Mouse (Mus musculus): ENCODE results near the gene Gm20388.

Gene Gm20388

DNA sequence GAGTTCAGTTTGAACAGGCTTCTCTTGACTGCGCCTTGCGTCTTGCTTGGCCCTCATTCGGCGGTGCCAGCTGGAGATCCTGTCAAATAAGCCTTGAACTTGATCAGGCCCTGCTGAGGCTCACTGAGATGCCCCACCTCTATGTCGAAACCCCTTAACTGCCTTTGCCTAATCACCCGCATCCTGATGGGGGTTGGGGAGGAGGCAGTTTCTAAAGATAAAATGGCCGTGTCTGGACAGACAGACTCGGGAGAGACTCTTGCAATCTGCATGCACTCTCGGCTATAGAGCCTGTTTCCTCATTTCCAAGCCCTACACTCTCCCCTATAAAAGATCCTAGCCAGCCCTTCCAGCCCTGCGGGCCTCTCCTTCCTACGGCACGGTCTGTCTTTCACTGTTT, 2682.6 kb downstream of the Gm20388 start:
- DNase-seq, result no peak

DNA sequence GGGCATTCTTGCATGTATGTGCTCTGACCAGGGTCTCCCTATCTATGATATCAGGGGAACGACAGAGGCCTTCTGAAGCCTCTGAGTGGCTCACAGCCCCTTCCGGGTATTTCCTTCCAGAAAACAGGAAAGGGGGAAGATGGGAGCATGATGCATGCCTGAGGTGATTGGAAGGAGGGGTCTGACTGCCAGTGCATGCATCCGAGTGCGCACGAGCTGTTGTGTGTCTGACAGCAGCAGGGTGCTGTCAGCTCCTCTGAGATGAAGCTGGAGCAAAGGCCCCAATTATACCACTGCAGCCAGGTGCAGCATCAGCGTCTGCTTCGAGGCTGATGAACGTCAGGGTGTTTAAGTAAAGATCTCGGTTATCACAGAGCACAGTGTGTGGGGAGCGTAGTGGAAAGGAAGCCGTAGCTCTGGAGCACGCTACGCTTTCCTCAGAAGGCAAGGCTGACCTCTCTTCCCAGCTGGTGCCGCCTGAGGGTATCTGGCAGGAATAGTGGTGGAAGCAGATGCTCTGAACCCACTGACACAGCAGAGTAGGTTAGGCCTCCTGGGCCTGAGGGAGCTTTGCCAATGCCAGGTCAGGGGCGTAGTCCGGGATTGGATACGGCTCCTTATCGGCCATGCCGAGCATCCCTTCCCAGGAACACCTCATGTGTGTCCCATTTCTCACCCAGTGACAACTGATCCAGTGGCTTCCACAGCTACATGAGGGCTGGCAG, 2683.3 kb downstream of the Gm20388 start:
- no peak for DNase-seq

DNA sequence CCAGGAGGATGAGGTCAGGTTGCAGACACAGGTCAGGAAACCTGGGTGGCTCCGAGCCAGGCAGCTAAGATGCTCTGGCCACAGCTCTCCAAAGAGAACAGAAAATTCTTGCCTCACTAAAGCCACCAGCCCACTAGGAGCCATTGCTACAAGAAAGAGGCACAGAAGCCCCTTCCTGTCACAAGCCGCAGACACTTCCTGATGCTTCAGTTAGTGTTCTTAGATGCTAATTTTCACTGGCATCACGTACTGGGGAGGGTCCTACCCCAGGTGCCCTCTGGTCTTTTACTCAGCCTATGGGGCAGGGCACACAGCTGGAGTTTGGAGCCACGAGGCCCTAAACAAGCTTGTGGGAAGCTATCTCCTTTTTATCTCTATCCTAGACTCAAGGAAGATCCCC, 2685.4 kb downstream of the Gm20388 start:
- no peak for DNase-seq

DNA sequence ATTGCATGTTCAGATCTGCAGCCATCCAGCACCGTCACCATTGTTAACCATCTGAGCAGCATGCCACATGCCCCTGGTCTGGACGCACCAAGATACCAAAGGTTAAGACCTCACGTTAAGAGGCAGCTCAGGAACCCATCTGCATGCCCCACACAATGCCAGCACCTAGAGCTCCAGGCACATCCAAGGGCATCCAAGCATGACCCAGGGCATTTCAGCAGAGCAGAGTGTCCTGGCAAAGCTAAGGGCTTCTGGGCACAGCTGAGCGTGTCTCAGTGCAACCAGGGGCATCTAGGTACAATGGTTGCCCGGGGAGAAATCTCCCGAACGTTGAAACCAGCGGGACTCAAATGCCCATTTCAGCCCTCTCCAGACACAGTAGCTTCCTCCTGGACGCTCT, 2690.0 kb downstream of the Gm20388 start:
- no peak for DNase-seq

DNA sequence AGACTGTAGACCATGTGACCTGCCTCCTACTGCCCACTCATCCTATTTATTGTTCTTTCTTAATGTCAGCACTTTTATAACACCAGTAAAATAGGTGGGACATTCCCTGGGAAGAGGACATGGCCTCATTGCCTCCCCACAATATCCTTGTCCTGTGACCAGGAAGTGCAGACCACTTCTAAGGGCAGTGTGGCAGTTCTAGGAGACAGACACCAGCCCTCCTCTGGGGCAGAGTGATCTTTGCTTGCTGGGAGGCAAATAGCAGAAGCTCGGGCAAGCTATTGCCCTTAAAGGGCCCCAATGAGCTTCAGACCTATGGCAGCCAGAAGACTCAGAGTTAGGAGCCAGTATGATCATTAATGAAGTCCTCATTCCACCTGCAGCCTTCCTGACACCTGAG, 2694.0 kb downstream of the Gm20388 start:
- no peak for DNase-seq

DNA sequence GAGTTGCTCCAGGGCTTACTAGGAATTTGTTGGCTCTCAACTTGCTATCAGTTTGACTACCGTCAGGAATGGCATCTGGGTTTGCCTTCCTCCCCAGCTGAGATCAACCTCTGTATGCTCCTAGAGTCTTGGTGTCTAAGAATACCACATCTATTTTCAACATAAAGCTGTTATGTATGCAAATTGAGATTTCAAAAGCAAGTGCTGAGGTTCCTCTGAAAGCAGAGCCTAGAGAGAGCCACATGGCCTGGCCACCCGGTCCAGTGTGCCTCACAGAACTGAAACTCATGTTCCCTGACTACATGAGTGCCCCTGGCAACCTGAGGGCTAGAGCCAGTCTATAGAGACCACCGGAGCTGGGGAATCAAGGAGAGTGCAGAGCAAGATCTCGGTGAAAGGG, 2694.7 kb downstream of the Gm20388 start:
- DNase-seq, result no peak

DNA sequence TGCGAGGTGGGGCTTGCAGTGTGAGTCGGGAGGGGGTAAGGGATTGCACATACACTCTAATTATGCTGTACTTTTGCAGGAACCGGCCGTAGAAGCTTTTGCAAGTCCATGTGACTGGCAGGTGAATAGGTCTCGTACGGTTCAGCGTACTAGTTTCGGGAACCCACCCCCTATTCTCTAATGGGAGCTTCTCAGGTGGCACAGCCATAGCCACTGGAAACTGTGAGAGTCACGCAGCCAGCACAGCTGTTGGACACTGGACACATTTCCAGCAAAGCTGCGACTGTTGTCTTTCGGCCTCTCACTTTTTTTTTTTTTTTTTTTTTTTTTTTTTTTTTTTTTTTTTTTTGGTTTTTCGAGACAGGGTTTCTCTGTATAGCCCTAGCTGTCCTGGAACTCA, 2696.2 kb downstream of the Gm20388 start:
- DNase-seq, result no peak

DNA sequence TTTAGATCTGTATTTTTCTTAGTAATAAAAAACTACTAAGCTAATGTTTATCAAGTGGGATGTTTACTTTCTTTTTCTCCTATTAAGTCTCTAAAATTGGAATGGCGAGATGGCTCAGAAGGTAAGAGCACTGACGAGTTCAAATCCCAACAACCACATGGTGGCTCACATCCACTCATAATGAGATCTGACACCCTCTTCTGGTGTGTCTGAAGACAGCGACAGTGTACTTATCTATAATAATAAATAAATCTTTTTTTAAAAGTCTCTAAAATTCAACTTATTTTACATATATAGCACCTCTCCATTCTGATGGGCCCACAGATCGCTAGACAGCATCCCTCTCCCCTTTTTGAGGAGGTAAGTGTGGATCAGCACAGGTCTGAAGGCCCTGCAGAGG, 2699.6 kb downstream of the Gm20388 start:
- DNase-seq, result no peak

DNA sequence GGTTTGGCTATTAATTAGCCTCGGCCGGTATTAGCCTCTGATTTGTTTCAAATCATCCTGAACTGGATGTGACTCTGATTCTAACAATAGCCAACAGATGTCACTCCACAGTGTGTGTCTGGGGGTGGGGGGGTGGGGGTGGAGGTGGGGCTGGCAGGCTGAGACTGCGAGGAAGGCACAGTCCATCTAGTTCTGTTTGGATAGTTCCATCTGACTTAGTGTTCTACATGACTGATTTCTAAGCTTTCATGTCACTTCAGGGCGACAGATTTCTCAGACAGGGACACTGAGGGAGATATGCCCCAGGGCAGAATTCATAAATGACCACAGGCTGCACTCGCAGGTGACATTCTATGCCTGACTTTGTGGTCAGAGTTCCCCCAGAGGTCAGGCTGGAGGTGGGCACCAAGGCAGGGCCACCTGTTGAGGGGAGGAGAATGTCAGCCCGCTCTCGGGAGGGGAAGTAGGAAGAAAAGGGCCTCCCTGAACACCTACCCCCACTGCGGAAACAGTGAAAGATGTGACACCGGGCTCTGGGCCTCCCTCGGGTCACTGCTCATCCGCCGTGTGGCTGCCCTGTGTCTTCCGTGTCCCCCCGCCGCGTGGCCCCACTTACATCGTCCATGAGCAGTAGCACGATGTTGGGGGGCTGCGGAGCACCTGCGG, 2700.1 kb downstream of the Gm20388 start:
- DNase-seq, result no peak

DNA sequence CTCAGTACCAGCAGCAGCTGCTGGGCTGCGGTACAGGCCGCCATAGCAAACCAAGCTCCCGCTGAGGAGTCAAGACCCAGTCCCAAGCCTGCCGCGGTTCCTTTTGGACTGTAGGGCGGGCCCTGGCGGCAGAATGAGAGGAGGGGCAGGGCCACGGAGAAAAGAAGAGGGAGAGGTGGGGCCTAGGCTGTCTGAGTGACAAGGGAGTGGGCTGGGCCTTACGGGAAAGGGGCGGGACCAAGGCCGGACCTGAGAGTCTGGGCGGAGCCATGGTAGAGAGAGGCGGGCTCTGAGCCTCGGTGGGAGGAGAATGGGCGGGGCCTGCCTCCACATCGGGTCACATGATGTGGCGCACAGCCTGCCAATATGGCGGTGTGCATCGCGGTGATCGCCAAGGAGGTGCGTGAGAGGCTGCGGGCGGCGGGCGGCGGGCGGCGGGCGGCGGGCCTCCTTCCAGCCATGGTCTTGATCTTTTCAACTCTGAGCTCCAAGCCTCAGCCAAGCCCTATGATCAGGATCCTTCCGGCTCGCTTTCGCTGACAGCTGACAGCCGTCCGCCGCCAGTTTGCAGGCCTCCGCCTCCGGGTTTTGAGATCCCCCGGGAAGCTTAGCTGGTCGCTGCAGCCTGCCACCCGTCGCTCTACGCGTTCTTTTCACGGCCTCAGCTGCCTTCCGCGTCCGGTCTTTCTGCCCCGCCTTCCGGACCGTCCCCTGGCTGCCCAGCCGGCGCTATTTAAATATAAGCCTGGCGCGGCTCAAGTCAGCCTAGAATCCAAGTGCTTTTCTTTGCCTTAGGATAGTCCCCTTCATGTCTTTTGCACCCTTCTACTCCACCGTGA, 2700.9 kb downstream of the Gm20388 start, which contains the start of the genes Galns and Trappc2l:
TSS of gene Galns (minus strand) at position 169 of the 839 bp plus-strand sequence.
TSS of gene Trappc2l (plus strand) at position 346 of the 839 bp plus-strand sequence.
- peak; percentile 96 for DNase-seq

DNA sequence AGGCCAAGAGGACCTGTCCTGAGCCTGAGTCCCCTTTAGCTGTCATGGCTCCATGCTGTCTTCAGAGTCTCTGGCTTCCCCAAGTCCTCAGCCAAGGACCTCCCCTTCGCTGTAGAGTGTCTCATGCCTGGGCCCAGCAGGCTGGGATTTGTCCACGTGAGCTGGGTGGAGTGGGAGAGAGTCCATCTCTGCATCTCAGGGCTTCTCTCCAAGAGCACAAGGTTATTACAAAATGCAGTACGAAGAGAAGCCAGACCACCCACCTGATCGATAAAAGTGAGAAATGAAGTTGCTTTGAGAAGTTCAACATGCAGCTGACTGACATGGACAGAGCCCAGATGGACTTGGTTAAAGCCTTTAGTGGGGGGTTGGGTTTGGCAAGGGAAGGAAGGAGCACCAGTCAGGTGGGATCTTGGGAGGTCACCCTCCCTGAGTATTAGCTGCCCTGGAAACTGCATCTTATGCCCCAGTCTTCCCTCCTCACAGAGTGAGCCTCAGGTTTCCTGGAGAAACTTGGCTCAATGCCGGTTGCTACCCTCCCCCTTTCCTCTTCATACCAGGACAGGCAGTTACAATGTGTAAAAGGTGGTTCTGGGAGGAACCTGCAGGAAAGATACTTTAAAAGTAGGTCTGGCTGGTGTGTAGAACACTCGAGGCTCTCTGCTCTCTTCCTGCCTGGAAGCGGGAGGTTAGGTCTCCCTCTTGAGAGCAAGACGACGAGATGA, 2705.7 kb downstream of the Gm20388 start:
- DNase-seq, result peak; percentile 40

DNA sequence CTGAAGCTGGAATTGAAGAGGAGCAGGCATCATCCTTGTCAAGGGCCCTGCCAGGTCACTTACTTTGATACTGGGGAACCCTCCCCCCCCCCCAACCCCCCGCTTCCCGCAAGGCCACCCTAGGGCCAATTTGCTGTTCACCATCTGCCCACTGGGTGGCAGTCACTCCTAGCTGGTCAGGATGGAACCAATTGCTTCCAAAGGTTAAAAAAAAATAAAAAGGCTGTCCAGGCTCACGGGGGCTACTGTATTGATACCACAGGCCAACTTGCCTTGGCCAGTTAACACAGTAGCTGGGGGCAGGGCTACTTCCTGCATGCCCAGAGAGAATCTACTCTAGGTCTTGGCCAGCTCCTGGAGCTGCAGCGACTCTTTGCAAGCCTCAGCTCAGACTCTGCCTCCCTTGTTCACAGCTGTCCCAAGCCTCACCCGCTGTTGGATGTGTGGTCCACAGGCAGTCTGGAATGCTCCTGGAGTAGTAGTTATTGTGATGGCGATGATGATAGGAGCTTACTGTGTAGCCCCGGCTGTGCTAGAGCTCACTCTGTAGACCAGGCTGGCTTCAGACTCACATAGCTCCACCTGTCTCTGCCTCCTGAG, 2707.4 kb downstream of the Gm20388 start:
- DNase-seq, result peak; percentile 92

DNA sequence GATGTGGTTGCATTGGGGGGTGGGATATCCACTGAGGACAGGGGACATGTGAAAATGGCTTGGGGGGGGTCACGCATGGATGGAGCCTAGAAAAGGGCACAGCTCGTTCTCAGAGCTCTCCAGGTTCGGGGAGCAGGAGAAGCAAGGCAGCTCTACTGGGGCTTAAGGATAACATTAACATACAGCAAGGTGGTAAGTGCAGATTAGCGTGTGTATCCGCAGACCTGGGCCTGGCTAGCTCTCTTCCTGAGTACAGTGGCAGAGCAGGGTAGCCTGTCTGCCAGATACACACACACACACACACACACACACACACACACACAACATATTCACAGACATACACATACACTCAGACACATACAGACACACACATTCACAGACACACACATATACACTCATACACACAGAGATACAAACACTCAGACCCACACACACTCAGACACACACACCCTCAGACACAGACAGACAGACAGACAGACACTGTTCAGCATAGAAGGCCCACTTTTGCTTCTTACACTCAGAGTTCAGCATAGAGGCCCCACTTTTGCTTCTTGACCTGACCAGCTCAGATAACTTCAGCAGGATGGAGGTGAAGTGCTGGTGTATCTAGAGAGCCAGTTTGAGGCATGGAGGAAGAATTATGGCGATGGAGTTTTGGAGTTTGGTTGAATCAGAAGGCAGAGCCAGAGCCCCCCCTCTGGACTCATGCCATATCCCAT, 2708.2 kb downstream of the Gm20388 start:
- no peak for DNase-seq

DNA sequence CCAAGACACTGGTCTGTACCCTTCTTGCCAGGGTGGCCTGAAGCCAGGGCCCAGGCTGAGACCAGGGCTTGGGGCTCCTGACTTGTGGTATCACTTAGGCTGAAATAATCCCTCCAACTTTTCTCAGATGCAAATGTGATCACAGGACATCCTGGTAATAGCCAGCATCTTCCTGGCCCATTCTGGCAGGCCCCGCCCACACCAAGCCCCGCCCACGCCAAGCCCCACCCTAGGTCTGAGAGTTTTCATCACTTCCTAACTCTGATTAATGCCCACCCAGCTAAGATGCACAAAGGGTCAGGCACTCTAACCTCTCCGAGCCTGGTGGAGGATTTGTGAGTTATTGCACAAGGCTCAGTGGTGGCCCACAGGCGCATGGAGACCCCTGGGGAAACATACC, 2709.8 kb downstream of the Gm20388 start:
- DNase-seq, result no peak

DNA sequence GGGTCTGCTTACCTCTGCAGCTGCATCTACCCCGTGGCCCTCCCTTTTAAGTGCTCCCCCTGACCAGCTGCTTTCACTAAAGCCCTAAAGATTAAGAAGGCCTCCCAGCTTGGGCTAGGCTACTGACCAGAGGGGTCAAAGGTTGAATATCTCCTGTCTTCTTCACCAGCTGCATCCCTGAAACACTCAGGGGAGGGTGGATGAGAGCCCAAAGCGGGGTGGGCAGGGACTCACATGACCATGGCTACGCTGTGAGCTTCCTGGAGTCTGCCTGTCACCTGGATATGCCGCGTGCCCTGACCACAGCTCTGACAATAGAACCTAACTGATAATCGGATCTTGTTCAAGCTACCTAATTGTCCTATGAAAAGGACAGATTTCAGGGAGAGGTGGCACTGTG, 2712.1 kb downstream of the Gm20388 start, which contains the start of gene Pabpn1l:
TSS of gene Pabpn1l (minus strand) at position 13 of the 400 bp plus-strand sequence.
- no peak for DNase-seq

DNA sequence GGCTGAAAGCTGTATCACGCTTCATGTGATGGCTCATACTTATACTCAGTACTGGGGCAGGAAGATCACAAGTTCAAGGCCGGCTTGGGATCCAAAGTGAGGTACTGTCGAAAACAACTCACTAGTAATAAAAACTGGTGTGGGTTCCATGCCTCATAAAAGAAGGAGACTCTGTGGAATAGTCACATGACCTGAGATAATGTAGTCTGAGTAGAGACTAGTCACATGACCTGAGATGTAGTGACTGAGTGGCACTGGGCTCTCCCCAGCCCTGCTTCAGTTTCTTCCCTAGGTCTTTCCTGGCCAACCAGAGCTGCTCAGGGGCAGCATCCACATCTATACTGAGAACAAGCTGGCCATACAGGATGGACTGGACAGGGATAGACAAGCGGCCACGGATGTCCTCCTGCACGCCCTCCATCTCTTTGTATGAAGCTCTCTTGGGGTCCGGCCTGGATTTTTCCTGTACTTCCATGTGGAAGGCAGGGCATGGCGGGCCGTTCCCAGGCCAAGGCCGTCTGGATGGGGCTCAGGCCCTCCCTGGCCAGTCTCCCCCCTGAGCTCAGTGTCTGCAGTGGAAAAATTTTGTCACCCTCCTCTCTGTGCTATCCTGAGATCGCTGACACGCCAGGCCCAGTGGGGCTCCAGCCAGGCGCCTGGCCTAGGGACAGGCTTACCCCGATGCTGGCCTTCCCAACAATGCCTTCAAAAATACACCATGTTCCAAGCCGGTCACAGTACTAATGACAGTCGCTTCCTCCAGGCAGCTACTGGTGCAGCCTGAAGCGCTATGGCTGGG, 2713.4 kb downstream of the Gm20388 start:
- DNase-seq, result no peak

DNA sequence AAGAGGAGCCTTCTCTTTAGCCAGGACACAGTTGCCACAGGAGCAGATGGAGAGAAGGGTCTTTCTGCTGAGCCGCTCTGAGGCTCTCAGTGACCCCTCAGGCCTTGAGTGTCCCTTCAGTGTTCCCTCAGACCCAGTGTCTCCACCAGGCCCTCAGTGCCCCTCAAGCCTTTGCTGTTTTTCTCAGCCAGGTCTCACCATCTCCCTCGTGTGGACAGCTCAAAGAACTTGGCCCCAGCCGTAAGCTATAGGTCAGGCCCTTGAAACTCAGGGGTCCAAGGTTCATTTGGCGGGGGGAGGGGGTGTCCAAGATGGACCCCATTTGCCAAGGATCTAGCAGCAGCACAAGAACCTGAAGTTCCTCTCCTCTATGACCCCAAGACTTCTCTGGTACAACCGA, 2714.0 kb downstream of the Gm20388 start:
- DNase-seq, result no peak

DNA sequence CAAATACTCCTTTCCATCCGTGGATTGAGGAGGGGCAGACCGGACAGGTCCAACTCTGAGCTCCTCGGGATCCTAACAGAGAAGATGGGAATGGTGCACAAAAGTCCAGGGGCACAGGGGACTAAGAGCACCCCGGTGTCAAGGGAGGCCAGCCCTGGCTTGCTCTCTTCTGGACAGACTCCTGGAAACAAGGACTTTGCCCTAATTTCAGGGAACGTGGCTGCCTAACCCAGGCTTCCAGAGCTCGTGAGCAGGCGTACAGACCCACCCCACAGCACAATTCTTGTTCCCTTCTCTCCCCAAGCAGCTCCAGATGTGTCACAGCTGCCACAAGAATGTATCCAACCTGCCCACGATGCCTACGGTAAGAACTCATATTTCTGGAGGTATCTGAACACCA, 2715.2 kb downstream of the Gm20388 start:
- no peak for DNase-seq

DNA sequence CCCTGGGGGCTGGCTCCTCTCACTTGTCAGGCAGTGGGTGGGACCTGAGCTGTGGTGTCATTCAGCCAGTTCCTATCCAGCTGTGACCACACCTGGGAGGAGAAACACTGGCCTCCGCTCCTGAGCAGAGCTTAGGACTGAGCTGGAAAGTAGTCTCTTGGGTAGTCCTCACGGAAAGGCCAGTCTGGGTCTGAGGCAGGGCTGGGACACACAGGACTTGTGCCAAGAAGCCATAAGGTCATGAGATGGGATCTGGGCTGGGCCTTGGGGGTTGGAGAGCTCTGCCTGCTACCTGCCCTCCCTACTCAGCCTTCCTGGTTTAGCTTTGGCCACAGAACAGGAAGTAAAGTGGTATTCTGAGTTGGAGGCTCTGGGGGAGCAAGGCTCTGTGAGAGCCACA, 2716.3 kb downstream of the Gm20388 start:
- no peak for DNase-seq

DNA sequence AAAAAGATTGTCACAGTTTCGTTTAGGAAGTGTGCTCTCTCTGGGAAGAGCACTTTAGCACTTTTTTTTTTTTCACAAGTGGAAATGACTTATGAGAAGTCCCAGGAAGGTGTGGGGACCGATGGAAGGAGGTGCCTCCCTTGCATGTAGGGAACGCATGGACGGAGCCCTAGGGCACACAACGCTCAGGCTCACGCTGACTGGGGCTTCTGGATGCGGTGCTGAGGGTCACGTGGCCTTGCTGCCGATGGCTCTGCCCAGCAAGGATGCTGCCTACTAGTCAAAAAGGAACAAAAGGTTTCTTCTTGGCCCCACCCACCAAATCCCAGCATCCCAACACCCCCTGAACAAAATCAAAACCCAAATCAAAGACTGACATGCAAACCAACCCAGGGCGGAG, 2718.7 kb downstream of the Gm20388 start:
- DNase-seq, result no peak

DNA sequence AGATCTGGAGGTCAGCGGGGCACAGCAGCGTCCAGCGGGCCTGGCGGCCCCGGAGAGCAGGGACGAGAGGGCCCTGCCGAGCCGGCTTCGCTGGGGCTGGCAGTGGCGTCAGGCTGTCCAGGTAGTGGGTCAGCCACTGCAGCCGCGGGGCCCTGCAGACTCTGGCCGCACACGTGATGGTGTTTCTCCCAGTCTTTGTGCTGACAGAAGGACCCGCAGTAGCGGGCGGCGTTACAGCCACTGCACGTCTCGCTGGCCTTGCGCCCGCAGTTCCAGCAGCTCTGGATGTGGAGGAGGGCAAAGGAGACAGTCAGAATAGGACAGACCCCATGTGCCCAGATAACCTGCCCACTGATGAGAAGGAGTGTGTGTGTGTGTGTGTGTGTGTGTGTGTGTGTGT, 2720.1 kb downstream of the Gm20388 start:
- no peak for DNase-seq
